ENCODE assay signal across 8 mouse cellular contexts in the genomic region with DNA sequence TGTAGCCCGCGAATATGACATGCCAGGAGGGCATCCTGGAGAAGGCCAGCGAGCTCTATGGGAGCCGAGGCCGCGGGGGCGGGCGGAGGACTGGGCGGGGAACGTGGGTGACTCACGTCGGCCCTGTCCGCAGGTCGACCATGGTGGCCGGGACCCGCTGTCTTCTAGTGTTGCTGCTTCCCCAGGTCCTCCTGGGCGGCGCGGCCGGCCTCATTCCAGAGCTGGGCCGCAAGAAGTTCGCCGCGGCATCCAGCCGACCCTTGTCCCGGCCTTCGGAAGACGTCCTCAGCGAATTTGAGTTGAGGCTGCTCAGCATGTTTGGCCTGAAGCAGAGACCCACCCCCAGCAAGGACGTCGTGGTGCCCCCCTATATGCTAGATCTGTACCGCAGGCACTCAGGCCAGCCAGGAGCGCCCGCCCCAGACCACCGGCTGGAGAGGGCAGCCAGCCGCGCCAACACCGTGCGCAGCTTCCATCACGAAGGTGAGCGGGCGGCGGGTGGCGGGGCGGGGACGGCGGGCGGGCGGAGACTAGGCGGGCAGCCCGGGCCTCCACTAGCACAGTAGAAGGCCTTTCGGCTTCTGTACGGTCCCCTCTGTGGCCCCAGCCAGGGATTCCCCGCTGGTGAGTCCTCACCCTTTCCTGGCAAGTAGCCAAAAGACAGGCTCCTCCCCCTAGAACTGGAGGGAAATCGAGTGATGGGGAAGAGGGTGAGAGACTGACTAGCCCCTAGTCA. TPM values are rescaled to one million over a fixed set of nuclear protein-coding genes. Genes with fewer than 3 reads are reported as not detected.
DNase-seq lines count a peak whose midpoint lies in the region; ATAC-seq and TF ChIP-seq lines count a peak whose summit lies in the region.

No protein-coding gene starts in this region.

- no peaks in the 10 kb centered on the region; the same call in 1 of the 2 replicates for H3K36me3 ChIP-seq in intestine, postnatal 0 days (ENCODE audit: control insufficient read depth, insufficient read depth)
- H3K36me3 ChIP-seq in lung, embryonic 16.5 days (ENCODE audit: control insufficient read depth, insufficient read depth, low read length), result no peaks in the 10 kb centered on the region

- ATAC-seq in intestine, postnatal 0 days, result peak; percentile 84
- ATAC-seq in lung, embryonic 16.5 days (ENCODE audit: low read depth), result peak; percentile 53

- DNase-seq in adrenal gland, adult 2 months, result peak; percentile 90
- peak; percentile 47 for DNase-seq in embryo, embryonic 10 days (ENCODE audit: low spot score)
- peak; percentile 47 to 60 for DNase-seq in heart, adult 18-20 months
- DNase-seq in retina, embryonic 14.5 days (ENCODE audit: low spot score), result peak; percentile 57
- no peak for DNase-seq in T-cell, adult 2 months (ENCODE audit: low spot score)
- DNase-seq in right cerebral cortex, postnatal 25 days, result no peak

- no peaks in the 10 kb centered on the region for H3K4me1 ChIP-seq in intestine, postnatal 0 days (replicated peaks; ENCODE audit: control insufficient read depth, insufficient read depth, low read length)
- H3K4me1 ChIP-seq in lung, embryonic 16.5 days (replicated peaks; ENCODE audit: control insufficient read depth, insufficient read depth, low read length), result peaks cover 7% of the 10 kb centered on the region

- peak overlapping the region; percentile 60 for H3K9ac ChIP-seq in intestine, postnatal 0 days (ENCODE audit: low read depth, low read length)
- peak overlapping the region; percentile 62 for H3K9ac ChIP-seq in lung, embryonic 16.5 days (ENCODE audit: low read length)

- H3K4me2 ChIP-seq in intestine, postnatal 0 days (replicated peaks; ENCODE audit: low read depth), result peak overlapping the region; percentile 93
- peak overlapping the region; percentile 97 for H3K4me2 ChIP-seq in lung, embryonic 16.5 days (ENCODE audit: low read depth, low read length)

- peak overlapping the region; percentile 46 for H3K27ac ChIP-seq in intestine, postnatal 0 days (ENCODE audit: low read depth, low read length)
- H3K27ac ChIP-seq in lung, embryonic 16.5 days (ENCODE audit: low read length), result no peak overlapping the region

- H3K4me3 ChIP-seq in intestine, postnatal 0 days (ENCODE audit: low read depth, low read length), result peak overlapping the region; percentile 75
- H3K4me3 ChIP-seq in lung, embryonic 16.5 days (ENCODE audit: low read length), result peak overlapping the region; percentile 65

- no peaks in the 10 kb centered on the region for H3K27me3 ChIP-seq in intestine, postnatal 0 days (replicated peaks; ENCODE audit: control insufficient read depth, insufficient read depth, low read length)
- H3K27me3 ChIP-seq in lung, embryonic 16.5 days (ENCODE audit: control insufficient read depth, insufficient read depth, low read depth, low read length), result peaks cover 33% of the 10 kb centered on the region

- WGBS in intestine, postnatal 0 days, result under 1% methylated on average over 55 of the region's 55 CpGs
- WGBS in lung, embryonic 16.5 days, result 1% methylated on average over 55 of the region's 55 CpGs

- no peaks in the 10 kb centered on the region for H3K9me3 ChIP-seq in intestine, postnatal 0 days (ENCODE audit: control insufficient read depth)
- no peaks in the 10 kb centered on the region for H3K9me3 ChIP-seq in lung, embryonic 16.5 days (ENCODE audit: control insufficient read depth, low read length)

- no peak for TF ChIP-seq CTCF in intestine, postnatal 0 days (IDR thresholded peaks at IDR 0.05; ENCODE audit: low read depth)

RNA-seq across cellular contexts. Expression of a gene that starts 2.5 kb away (rescaled TPM):
- total RNA-seq in adrenal gland, adult 2 months (2021), result 10 to 100 TPM; 13.9 to 14.7 TPM
- polyA plus RNA-seq in adrenal gland, adult 2 months (2012; rRNA removed), result 15.6 and 21.5 TPM in 2 replicates
- 1 to 10 TPM; 1.3 to 1.5 TPM for total RNA-seq in heart, adult 18-20 months (2021)
- 11.6 and 14.6 TPM in 2 replicates for polyA plus RNA-seq in intestine, postnatal 0 days (2015; fragmentation: Nextera tagmentation; extraction: Ambion mirVana)
- polyA plus RNA-seq in lung, embryonic 16.5 days (2015; fragmentation: Nextera tagmentation; extraction: Ambion mirVana), result 2.4 and 3.6 TPM in 2 replicates

Comparison
In these comparisons a context has a peak if more than half of its experiments do, and no peak if none do; other contexts are left out.
1. DNase-seq: peak in adrenal gland, adult 2 months (single experiment), embryo, embryonic 10 days (single experiment), heart, adult 18-20 months (2 of 2) and retina, embryonic 14.5 days (single experiment); none in T-cell, adult 2 months (single experiment) and right cerebral cortex, postnatal 25 days (single experiment).